Mouse (Mus musculus) T-helper 17 cell (primary cell): ENCODE measurements around the gene Foxi2.

ENCODE experiments used
- in situ Hi-C, 2 experiments: fragments of 300-600 bp; cut with MboI, MseI; formaldehyde crosslinking; loops; 1 replicate in 1 of 2; 2 replicates in 1 of 2; pipeline ENCODE4 v1.15.1; 2025; ENCODE audit warnings: high pct_unique_total_duplicates in 2 of 2

Foxi2 gene

GRCm38 (mm10) chr7:135410237-135410965, at the start of gene Foxi2:
Foxi2 (plus strand) TSS chr7:135410308.
- in situ Hi-C loops, result no loop called here

- in situ Hi-C loops, result no loop called here
Measured at GRCm38 (mm10) chr7:135364606-135365005, 45.5 kb upstream of the Foxi2 start.

GRCm38 (mm10) chr7:135376048-135376447, 34.1 kb upstream of the Foxi2 start:
- in situ Hi-C loops, result loop anchor here in 1 of 2 experiments (10.0 kb wide), 1 partner anchor 1969 kb away; no protein-coding TSS in a partner anchor

DNA sequence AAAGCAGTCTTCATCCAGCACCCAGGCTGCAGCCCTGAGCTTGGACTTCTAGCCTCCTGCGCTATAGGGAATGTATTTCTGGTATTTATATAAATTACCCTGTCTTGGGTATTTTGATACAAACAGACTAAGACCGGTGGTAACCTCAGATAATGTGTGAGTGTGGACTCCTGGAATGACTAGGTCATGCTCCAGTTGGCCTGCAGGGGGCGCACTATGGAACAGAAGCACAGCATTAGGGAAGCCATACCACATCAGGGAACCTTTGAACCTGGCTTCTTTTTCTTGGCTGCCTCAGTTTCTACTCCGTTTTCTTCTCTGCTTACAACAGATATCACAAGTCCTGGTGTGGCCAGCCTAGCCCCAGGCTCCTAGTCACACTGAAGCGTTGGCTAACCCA, 33.2 kb upstream of the Foxi2 start:
- in situ Hi-C loops, result loop anchor here in 1 of 2 experiments (10.0 kb wide), 1 partner anchor 1968 kb away; no protein-coding TSS in a partner anchor

GRCm38 (mm10) chr7:135378331-135378730, 31.8 kb upstream of the Foxi2 start:
- in situ Hi-C loops, result loop anchor here in 1 of 2 experiments (10.0 kb wide), 1 partner anchor 1966 kb away; no protein-coding TSS in a partner anchor

GRCm38 (mm10) chr7:135389039-135389438, 21.1 kb upstream of the Foxi2 start:
- in situ Hi-C loops, result no loop called here

DNA sequence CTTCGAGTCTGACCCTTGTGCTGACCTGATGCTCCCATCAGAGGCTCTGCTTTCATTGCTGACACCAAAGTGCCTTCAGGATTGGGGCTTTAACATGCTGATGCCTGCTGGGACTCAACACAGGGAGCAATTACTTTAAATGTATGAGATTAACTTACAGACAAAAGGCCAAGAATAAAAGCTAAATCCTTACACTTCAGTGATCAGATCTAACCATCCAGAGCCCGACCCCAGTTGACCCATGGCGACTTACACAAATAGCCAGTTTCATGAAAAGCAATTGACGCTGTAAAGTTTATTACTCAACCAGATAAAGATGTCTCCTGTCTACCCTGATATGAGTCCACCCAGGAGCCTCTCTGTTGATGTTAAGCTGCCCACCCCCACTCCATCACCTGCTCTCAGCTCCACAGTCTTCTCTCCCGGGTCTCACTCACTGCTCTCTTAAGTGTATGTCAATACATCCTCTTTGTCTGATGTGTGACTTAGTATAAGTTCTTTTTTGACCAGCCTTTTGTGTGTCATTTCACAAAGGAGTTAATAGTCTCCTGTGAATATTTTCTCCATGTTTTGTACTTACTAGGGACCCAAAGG, 17.1 kb upstream of the Foxi2 start:
- in situ Hi-C loops, result loop anchor here in 1 of 2 experiments (10.0 kb wide), 1 partner anchor 362 kb away; no protein-coding TSS in a partner anchor

- in situ Hi-C loops, result loop anchor here in 1 of 2 experiments (10.0 kb wide), 1 partner anchor 360 kb away; no protein-coding TSS in a partner anchor
Measured at GRCm38 (mm10) chr7:135394436-135394835, 15.7 kb upstream of the Foxi2 start.

- in situ Hi-C loops, result loop anchor here in 1 of 2 experiments (10.0 kb wide), 1 partner anchor 360 kb away; no protein-coding TSS in a partner anchor
Measured at GRCm38 (mm10) chr7:135395242-135395641, 14.9 kb upstream of the Foxi2 start.

- in situ Hi-C loops, result loop anchor here in 1 of 2 experiments (10.0 kb wide), 1 partner anchor 358 kb away; no protein-coding TSS in a partner anchor
Measured at GRCm38 (mm10) chr7:135397096-135397495, 13.0 kb upstream of the Foxi2 start.

GRCm38 (mm10) chr7:135397874-135398273, 12.2 kb upstream of the Foxi2 start:
- in situ Hi-C loops, result loop anchor here in 1 of 2 experiments (10.0 kb wide), 1 partner anchor 357 kb away; no protein-coding TSS in a partner anchor

GRCm38 (mm10) chr7:135403416-135403815, 6.7 kb upstream of the Foxi2 start:
- in situ Hi-C loops, result loop anchor here (5.0 to 10.0 kb wide), 3 partner anchors 84 to 271 kb away; no protein-coding TSS in a partner anchor

GRCm38 (mm10) chr7:135406761-135407160, 3.3 kb upstream of the Foxi2 start:
- in situ Hi-C loops, result loop anchor here (10.0 kb wide), 2 partner anchors 208 to 268 kb away; no protein-coding TSS in a partner anchor

- in situ Hi-C loops, result loop anchor here (10.0 kb wide), 2 partner anchors 206 to 266 kb away; no protein-coding TSS in a partner anchor
Measured at GRCm38 (mm10) chr7:135408501-135408900, 1.6 kb upstream of the Foxi2 start.

DNA sequence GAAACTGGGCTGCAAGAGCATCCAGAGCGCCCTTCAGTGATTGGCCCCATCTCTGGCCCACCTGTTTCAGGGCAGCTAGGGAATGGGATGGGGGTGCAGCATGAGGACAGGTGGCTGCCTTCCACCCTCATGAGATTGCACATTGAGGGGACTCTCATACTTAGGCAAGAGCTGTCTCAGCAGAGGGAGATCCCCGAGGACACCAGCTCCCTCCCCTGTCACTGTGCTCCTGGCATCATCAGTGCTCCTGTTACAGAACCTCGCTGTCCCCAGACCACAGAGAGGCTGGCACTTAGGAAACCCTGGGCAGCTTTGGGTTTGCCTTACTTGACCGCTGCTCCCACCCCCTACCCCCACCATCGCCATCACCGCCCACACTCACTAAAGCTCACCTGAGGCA, 2.2 kb downstream of the Foxi2 start:
- in situ Hi-C loops, result no loop called here

DNA sequence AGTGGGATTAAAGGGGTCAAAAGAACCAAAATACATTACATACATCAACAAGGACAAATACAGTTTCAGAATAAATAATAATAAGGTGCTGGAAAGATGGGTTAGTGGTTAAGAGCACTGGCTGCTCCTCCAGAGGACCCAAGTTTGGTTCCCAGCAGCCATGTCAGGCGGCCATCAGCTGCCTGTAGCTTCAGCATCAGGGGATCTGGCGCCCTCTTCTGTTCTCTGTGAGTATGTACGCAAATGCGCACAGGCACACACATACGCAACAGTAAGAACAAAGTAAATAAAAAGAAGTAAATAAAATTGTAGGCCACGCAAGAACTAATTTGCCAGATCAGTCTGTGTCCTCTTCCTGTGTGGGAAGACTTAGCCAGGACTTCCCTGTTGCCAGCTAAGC, 18.7 kb downstream of the Foxi2 start:
- in situ Hi-C loops, result loop anchor here in 1 of 2 experiments (25.0 kb wide), 1 partner anchor 1567 kb away; no protein-coding TSS in a partner anchor

- in situ Hi-C loops, result loop anchor here in 1 of 2 experiments (10.0 to 25.0 kb wide), 2 partner anchors 1144 to 1569 kb away; no protein-coding TSS in a partner anchor
Measured at GRCm38 (mm10) chr7:135430903-135431302, 20.8 kb downstream of the Foxi2 start.

- in situ Hi-C loops, result loop anchor here in 1 of 2 experiments (25.0 kb wide), 1 partner anchor 1582 kb away; no protein-coding TSS in a partner anchor
Measured at GRCm38 (mm10) chr7:135443903-135444302, 33.8 kb downstream of the Foxi2 start.

DNA sequence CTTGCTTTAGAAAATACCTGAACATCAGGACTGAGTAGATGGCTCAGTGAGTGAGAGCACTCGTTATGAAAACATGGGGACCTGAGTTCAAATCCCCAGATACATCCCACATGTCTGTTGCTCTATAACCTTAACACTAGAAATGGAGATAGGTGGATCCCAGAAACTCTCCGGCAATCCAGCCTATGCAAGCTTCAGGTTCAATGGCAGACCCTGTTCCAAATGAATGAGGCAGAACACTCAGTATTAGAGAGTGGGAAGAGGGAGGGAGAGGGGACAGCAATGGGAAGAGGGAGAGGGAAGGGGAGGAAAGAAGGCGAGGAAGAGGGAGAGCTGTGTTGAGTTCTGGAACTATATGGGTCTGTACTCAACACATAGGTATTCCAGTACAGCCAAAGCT, 41.2 kb downstream of the Foxi2 start:
- in situ Hi-C loops, result loop anchor here in 1 of 2 experiments (25.0 kb wide), 1 partner anchor 1589 kb away; no protein-coding TSS in a partner anchor

DNA sequence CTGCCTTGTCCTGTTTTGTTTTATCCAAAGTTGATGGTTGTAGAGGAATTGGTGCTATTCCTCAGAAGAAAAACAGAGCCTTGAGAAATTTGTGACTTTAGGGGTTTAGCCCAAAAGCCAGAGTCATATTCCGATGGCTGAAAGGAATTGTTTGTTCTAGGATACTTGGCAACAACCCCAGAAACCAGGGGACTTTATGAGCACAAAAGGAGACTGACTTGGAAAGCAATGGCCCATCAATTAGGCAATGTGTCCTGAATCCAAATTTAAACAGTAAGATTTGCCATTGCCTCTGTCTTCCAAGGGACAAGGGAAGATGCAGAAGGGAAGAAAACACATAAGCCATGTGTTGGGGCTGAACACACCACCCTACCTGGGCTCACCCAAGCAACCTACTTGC, 42.3 kb downstream of the Foxi2 start:
- in situ Hi-C loops, result loop anchor here in 1 of 2 experiments (25.0 kb wide), 1 partner anchor 1590 kb away; no protein-coding TSS in a partner anchor

- in situ Hi-C loops, result loop anchor here in 1 of 2 experiments (25.0 kb wide), 1 partner anchor 1591 kb away; no protein-coding TSS in a partner anchor
Measured at GRCm38 (mm10) chr7:135453690-135454089, 43.6 kb downstream of the Foxi2 start.
